Mouse (Mus musculus) liver, embryonic 11.5 days (tissue): ENCODE results near the gene Tnik. TPM values are rescaled to one million over a fixed set of nuclear protein-coding genes. Genes with fewer than 3 reads are reported as not detected.

Experiments
- ATAC-seq: fragments of 200-750 bp; cut with Nextera tagmentation; replicated peaks from 2 replicates; pipeline ENCODE4 v1.8.0; 2017; ENCODE audit warnings: moderate number of reproducible peaks, mild to moderate bottlenecking, moderate TSS enrichment, moderate library complexity; ENCODE audit not compliant: low FRiP score
- DNase-seq: peaks from one replicate; pipeline ENCODE4 v3.0.0-alpha.2; 2017; ENCODE audit warnings: low spot score
- H3K27ac ChIP-seq: fragments of 300-500 bp; sonication (generic); 2 replicates; pipeline ENCODE4 v1.5.1; 2014; ENCODE audit warnings: mild to moderate bottlenecking, low read depth, low read length, control low read depth
- H3K27me3 ChIP-seq: fragments of 300-500 bp; sonication (generic); replicated peaks from 2 replicates; pipeline ENCODE4 v1.6.1; 2014; ENCODE audit warnings: low read length, mixed read lengths; ENCODE audit not compliant: control insufficient read depth, insufficient read depth
- H3K36me3 ChIP-seq: fragments of 300-500 bp; sonication (generic); 2 replicates; pipeline ENCODE4 v1.6.1; 2014; ENCODE audit warnings: mild to moderate bottlenecking, low read length, moderate library complexity, mixed read lengths; ENCODE audit not compliant: control insufficient read depth, insufficient read depth
- H3K4me1 ChIP-seq: fragments of 300-500 bp; sonication (generic); replicated peaks from 2 replicates; pipeline ENCODE4 v1.6.1; 2014; ENCODE audit warnings: low read length, mixed read lengths; ENCODE audit not compliant: control insufficient read depth, insufficient read depth
- H3K4me2 ChIP-seq: fragments of 300-500 bp; sonication (generic); 2 replicates; pipeline ENCODE4 v1.6.1; 2014; ENCODE audit warnings: mild to moderate bottlenecking, control low read depth, moderate library complexity
- H3K4me3 ChIP-seq: fragments of 300-500 bp; sonication (generic); 2 replicates; pipeline ENCODE4 v1.5.1; 2014; ENCODE audit warnings: low read depth, low read length, control low read depth
- H3K9ac ChIP-seq: fragments of 300-500 bp; sonication (generic); 2 replicates; pipeline ENCODE4 v1.6.1; 2014; ENCODE audit warnings: low read depth, low read length, control low read depth
- H3K9me3 ChIP-seq: fragments of 300-500 bp; sonication (generic); 2 replicates; pipeline ENCODE4 v1.6.1; 2016; ENCODE audit warnings: low read length, inconsistent platforms, mixed read lengths; ENCODE audit not compliant: control insufficient read depth
- WGBS: fragments of 180-500 bp; shearing (Covaris S2); extraction: QIAGEN DNeasy Blood & Tissue Kit; methylation state at CpG from one replicate; pipeline ENCODE4 v1.1.7; 2014; 5-methylcytosine and 5-hydroxymethylcytosine counted together
- polyA plus RNA-seq: library from polyadenylated mRNA; unstranded; fragments of >200 nt; fragmentation: Nextera tagmentation; extraction: Ambion mirVana; gene quantifications from 2 replicates; pipeline ENCODE4 v1.2.1, GENCODE M21; 2014

The Tnik gene
- polyA plus RNA-seq, 1 experiment from 2014 or later = 11.8 TPM

DNA sequence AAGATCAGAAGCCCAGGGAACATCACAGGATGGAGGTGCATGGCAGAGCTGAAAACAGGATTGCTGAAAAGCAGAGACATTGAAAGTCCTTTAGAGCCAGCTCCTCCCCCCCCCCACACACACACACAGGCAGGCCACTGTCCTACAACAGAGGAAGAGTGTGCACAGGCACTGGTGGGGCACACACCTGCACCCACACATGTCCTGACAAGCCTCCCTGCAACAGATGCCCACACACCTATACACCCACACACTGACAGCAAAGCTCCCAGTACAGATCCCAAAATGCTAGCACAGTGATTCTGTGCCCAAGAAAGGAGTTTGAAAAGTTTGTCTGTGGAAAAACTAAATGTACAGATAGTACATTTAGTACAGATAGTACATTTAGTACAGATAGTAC is 391.7 kb downstream of the Tnik start:
- no peak overlapping the region for H3K27ac ChIP-seq
- ATAC-seq = no peak
- H3K4me1 ChIP-seq = no peaks in the 10 kb centered on the region
- no peaks in the 10 kb centered on the region for H3K9me3 ChIP-seq
- H3K27me3 ChIP-seq = no peaks in the 10 kb centered on the region
- H3K9ac ChIP-seq = no peak overlapping the region
- H3K36me3 ChIP-seq = no peaks in the 10 kb centered on the region
- no peak for DNase-seq
- H3K4me2 ChIP-seq = no peak overlapping the region
- no peak overlapping the region for H3K4me3 ChIP-seq

- no peak for ATAC-seq
- H3K27ac ChIP-seq = no peak overlapping the region
- H3K36me3 ChIP-seq = no peaks in the 10 kb centered on the region
- H3K9ac ChIP-seq = no peak overlapping the region
- no peak overlapping the region for H3K4me2 ChIP-seq
- WGBS = 50% methylated on average over 1 of the region's 1 CpGs
- H3K4me1 ChIP-seq = no peaks in the 10 kb centered on the region
- H3K27me3 ChIP-seq = no peaks in the 10 kb centered on the region
- H3K9me3 ChIP-seq = no peaks in the 10 kb centered on the region
- H3K4me3 ChIP-seq = no peak overlapping the region
- no peak for DNase-seq
Measured at GRCm38 (mm10) chr3:28658349-28658748, 395.3 kb downstream of the Tnik start.

DNA sequence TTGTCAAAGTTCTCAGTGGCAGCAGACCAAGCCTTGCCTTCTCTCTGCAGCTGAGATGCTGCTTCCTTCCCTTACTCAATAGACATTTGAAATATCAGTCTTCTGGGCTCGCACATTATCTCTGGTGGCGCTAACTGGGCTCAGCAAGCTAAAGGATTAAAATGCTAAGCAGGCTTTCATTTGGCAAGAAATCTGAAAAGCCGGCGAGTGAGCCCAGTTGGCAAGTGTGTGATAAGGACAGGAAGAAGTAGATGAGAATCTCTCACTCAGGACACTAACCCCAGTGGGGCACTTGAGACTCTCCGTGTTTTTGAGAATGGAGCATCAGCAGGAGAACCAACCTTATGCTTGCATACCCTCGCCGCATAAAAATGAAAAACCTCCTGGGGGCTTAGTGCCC is 417.8 kb downstream of the Tnik start:
- no peak overlapping the region for H3K4me3 ChIP-seq
- H3K4me1 ChIP-seq = no peaks in the 10 kb centered on the region
- DNase-seq (no peak), ATAC-seq (no peak)
- no peaks in the 10 kb centered on the region for H3K36me3 ChIP-seq
- H3K27me3 ChIP-seq = no peaks in the 10 kb centered on the region
- H3K27ac ChIP-seq = no peak overlapping the region
- no peaks in the 10 kb centered on the region for H3K9me3 ChIP-seq
- no peak overlapping the region for H3K4me2 ChIP-seq
- 75% methylated on average over 7 of the region's 7 CpGs for WGBS
- H3K9ac ChIP-seq = no peak overlapping the region

DNA sequence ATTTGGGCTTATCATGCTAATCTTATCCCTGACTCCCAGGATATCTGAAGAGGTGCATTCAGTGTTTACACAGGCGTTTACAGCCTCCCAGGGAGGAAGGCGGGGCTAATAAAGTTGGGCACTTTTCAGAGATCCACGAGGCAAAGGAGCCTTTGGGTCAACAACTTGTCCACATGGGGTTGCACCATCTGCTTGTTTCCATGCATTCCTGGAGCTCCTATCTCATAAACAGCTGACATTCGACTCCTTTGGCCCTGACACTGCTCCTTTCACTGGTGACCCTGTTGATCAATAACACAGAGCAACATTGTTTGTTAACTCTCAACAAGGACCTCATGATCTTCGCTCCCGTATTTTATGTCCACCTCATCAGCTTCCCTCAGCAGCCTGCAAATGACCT is 418.9 kb downstream of the Tnik start:
- Histone ChIP-seq H3K4me2 (no peak overlapping the region), H3K4me3 (no peak overlapping the region), H3K9ac (no peak overlapping the region), H3K9me3 (no peaks in the 10 kb centered on the region), H3K4me1 (no peaks in the 10 kb centered on the region), H3K36me3 (no peaks in the 10 kb centered on the region), H3K27ac (no peak overlapping the region), H3K27me3 (no peaks in the 10 kb centered on the region)
- 48% methylated on average over 6 of the region's 6 CpGs for WGBS
- ATAC-seq (peak; percentile 51; the same call in 1 of the 2 replicates), DNase-seq (no peak)

GRCm38 (mm10) chr3:28682411-28682810 is 419.4 kb downstream of the Tnik start:
- Histone ChIP-seq H3K4me2 (no peak overlapping the region), H3K9me3 (no peaks in the 10 kb centered on the region), H3K9ac (no peak overlapping the region), H3K27me3 (no peaks in the 10 kb centered on the region), H3K36me3 (no peaks in the 10 kb centered on the region), H3K4me1 (no peaks in the 10 kb centered on the region), H3K4me3 (no peak overlapping the region), H3K27ac (no peak overlapping the region)
- DNase-seq (no peak), ATAC-seq (no peak)
- WGBS = 66% methylated on average over 3 of the region's 3 CpGs

- 39% methylated on average over 2 of the region's 2 CpGs for WGBS
- H3K4me2 ChIP-seq = no peak overlapping the region
- ATAC-seq = no peak
Measured at GRCm38 (mm10) chr3:28685510-28685909, 422.5 kb downstream of the Tnik start.

DNA sequence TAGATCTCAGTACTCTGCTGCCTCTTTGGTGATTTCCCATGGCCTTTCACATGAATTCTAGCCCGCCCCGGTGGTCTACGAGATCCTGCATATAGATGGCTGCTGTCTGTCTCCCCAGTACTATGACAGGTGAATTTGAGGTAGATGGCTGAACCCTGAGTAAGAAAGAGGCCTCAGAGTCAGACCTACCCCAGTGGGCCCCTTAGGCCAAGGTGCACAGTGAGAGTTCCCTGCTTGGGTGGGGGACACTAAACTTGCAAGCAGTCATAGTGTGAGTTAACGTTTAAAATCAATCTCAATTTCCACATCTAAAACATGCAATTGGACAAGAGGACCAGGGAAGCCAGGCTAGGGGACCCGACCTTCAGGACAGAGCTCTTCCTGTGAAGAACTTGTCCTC is 431.8 kb downstream of the Tnik start:
- Histone ChIP-seq H3K36me3 (no peaks in the 10 kb centered on the region), H3K4me3 (no peak overlapping the region), H3K4me2 (no peak overlapping the region), H3K27ac (no peak overlapping the region), H3K27me3 (no peaks in the 10 kb centered on the region), H3K9me3 (no peaks in the 10 kb centered on the region), H3K9ac (no peak overlapping the region), H3K4me1 (no peaks in the 10 kb centered on the region)
- DNase-seq = no peak
- no peak for ATAC-seq
- WGBS = 82% methylated on average over 5 of the region's 5 CpGs

More at GRCm38 (mm10) chr3:28685510-28685909, 422.5 kb downstream of the Tnik start:
- H3K27me3 ChIP-seq = no peaks in the 10 kb centered on the region
- H3K4me3 ChIP-seq = no peak overlapping the region
- DNase-seq = no peak
- no peaks in the 10 kb centered on the region for H3K9me3 ChIP-seq
- H3K9ac ChIP-seq = no peak overlapping the region
- H3K36me3 ChIP-seq = no peaks in the 10 kb centered on the region
- no peaks in the 10 kb centered on the region for H3K4me1 ChIP-seq
- no peak overlapping the region for H3K27ac ChIP-seq

DNA sequence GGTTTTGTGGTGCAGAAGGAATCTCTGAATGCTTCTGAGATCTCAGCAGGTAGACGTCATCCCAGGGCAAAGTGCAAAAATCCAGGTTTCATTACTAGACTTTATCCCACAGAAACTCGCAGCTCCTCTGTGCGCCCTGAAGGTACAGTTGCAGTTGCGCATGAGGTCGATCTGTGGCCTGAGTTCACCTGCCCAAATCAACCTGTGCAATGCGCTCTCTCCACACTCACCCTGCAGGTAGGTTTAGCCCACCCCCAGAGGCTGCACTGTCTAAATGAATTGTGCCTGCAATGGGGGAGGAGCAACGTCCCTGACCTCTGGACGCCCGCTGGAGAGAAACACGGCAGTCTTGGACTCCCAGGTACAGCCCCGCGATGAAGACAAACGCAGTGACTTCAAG is 432.6 kb downstream of the Tnik start:
- DNase-seq (no peak), ATAC-seq (no peak)
- 76% methylated on average over 13 of the region's 13 CpGs for WGBS
- H3K9ac ChIP-seq = no peak overlapping the region
- no peak overlapping the region for H3K27ac ChIP-seq
- H3K4me3 ChIP-seq = no peak overlapping the region
- peak overlapping the region; percentile 23 for H3K4me2 ChIP-seq
- H3K27me3 ChIP-seq = no peaks in the 10 kb centered on the region
- H3K36me3 ChIP-seq = no peaks in the 10 kb centered on the region
- H3K9me3 ChIP-seq = no peaks in the 10 kb centered on the region
- no peaks in the 10 kb centered on the region for H3K4me1 ChIP-seq

GRCm38 (mm10) chr3:28696162-28696561 is 433.1 kb downstream of the Tnik start:
- H3K9me3 ChIP-seq = no peaks in the 10 kb centered on the region
- no peaks in the 10 kb centered on the region for H3K36me3 ChIP-seq
- no peak overlapping the region for H3K27ac ChIP-seq
- H3K4me2 ChIP-seq = 0 out of 2 replicates have a peak overlapping the region, but pooled peaks have one; percentile 23
- ATAC-seq (no peak), DNase-seq (no peak)
- WGBS = 85% methylated on average over 10 of the region's 10 CpGs
- no peak overlapping the region for H3K9ac ChIP-seq
- H3K4me1 ChIP-seq = no peaks in the 10 kb centered on the region
- H3K27me3 ChIP-seq = no peaks in the 10 kb centered on the region
- H3K4me3 ChIP-seq = no peak overlapping the region
